Mouse (Mus musculus): Measurements from ENCODE around the gene Tmigd3. TPM values are rescaled to one million over a fixed set of nuclear protein-coding genes. Genes with fewer than 3 reads are reported as not detected.

Tmigd3 gene
- polyA plus RNA-seq, 1 experiment from 2014 or later: 0.18 TPM

GRCm38 (mm10) chr3:105893941-105894391, 23.3 kb downstream of the Tmigd3 start:
- Histone ChIP-seq H3K4me3 (ENCODE audit: low read depth, low read length) (no peak overlapping the region), H3K27me3 (replicated peaks; ENCODE audit: control insufficient read depth, insufficient read depth, low read length) (no peaks in the 10 kb centered on the region), H3K4me2 (ENCODE audit: low read length) (no peak overlapping the region), H3K36me3 (ENCODE audit: control insufficient read depth, insufficient read depth, low read length) (no peaks in the 10 kb centered on the region), H3K9ac (ENCODE audit: low read length) (no peak overlapping the region), H3K9me3 (ENCODE audit: control insufficient read depth, low read length) (no peaks in the 10 kb centered on the region), H3K27ac (ENCODE audit: low read depth) (peak overlapping the region; percentile 33; the same call in 1 of the 2 replicates), H3K4me1 (replicated peaks; ENCODE audit: control insufficient read depth, insufficient read depth, low read length) (peaks cover 25% of the 10 kb centered on the region)
- 0 out of 2 replicates have a peak, but pooled peaks have one; percentile 19 for ATAC-seq (replicated peaks; ENCODE audit: low FRiP score, low TSS enrichment, low read depth)
- WGBS: 45% methylated on average over 6 of the region's 6 CpGs
- DNase-seq (ENCODE audit: low spot score): peak; percentile 49

- H3K27ac ChIP-seq (ENCODE audit: low read depth): no peak overlapping the region; the same call in 1 of the 2 replicates
- 69% methylated on average over 23 of the region's 23 CpGs for WGBS
- no peaks in the 10 kb centered on the region for H3K27me3 ChIP-seq (replicated peaks; ENCODE audit: control insufficient read depth, insufficient read depth, low read length)
- no peaks in the 10 kb centered on the region for H3K36me3 ChIP-seq (ENCODE audit: control insufficient read depth, insufficient read depth, low read length)
- ATAC-seq (replicated peaks; ENCODE audit: low FRiP score, low TSS enrichment, low read depth) (peak; percentile 65), DNase-seq (ENCODE audit: low spot score) (peak; percentile 88)
- no peaks in the 10 kb centered on the region for H3K9me3 ChIP-seq (ENCODE audit: control insufficient read depth, low read length)
- no peak overlapping the region for H3K9ac ChIP-seq (ENCODE audit: low read length)
- no peak overlapping the region for H3K4me2 ChIP-seq (ENCODE audit: low read length)
- H3K4me3 ChIP-seq (ENCODE audit: low read depth, low read length): no peak overlapping the region
- peaks cover 25% of the 10 kb centered on the region for H3K4me1 ChIP-seq (replicated peaks; ENCODE audit: control insufficient read depth, insufficient read depth, low read length)
Measured at GRCm38 (mm10) chr3:105894601-105895592, 24.2 kb downstream of the Tmigd3 start.

GRCm38 (mm10) chr3:105896811-105897210, 26.1 kb downstream of the Tmigd3 start:
- no peaks in the 10 kb centered on the region for H3K27me3 ChIP-seq (replicated peaks; ENCODE audit: control insufficient read depth, insufficient read depth, low read length)
- H3K27ac ChIP-seq (ENCODE audit: low read depth): no peak overlapping the region
- peaks cover 19% of the 10 kb centered on the region; the same call in 1 of the 2 replicates for H3K4me1 ChIP-seq (replicated peaks; ENCODE audit: control insufficient read depth, insufficient read depth, low read length)
- H3K9ac ChIP-seq (ENCODE audit: low read length): no peak overlapping the region
- no peaks in the 10 kb centered on the region for H3K9me3 ChIP-seq (ENCODE audit: control insufficient read depth, low read length)
- 81% methylated on average over 3 of the region's 3 CpGs for WGBS
- no peak overlapping the region for H3K4me3 ChIP-seq (ENCODE audit: low read depth, low read length)
- ATAC-seq (replicated peaks; ENCODE audit: low FRiP score, low TSS enrichment, low read depth): no peak
- H3K4me2 ChIP-seq (ENCODE audit: low read length): no peak overlapping the region
- no peaks in the 10 kb centered on the region for H3K36me3 ChIP-seq (ENCODE audit: control insufficient read depth, insufficient read depth, low read length)
- no peak for DNase-seq (ENCODE audit: low spot score)

GRCm38 (mm10) chr3:105898325-105898724, 27.6 kb downstream of the Tmigd3 start:
- Histone ChIP-seq H3K4me2 (ENCODE audit: low read length) (no peak overlapping the region), H3K4me3 (ENCODE audit: low read depth, low read length) (no peak overlapping the region), H3K27ac (ENCODE audit: low read depth) (no peak overlapping the region), H3K4me1 (replicated peaks; ENCODE audit: control insufficient read depth, insufficient read depth, low read length) (peaks cover 18% of the 10 kb centered on the region; the same call in 1 of the 2 replicates), H3K9me3 (ENCODE audit: control insufficient read depth, low read length) (no peaks in the 10 kb centered on the region), H3K9ac (ENCODE audit: low read length) (no peak overlapping the region), H3K27me3 (replicated peaks; ENCODE audit: control insufficient read depth, insufficient read depth, low read length) (no peaks in the 10 kb centered on the region), H3K36me3 (ENCODE audit: control insufficient read depth, insufficient read depth, low read length) (no peaks in the 10 kb centered on the region)
- ATAC-seq (replicated peaks; ENCODE audit: low FRiP score, low TSS enrichment, low read depth) (no peak), DNase-seq (ENCODE audit: low spot score) (no peak)
- WGBS: 83% methylated on average over 2 of the region's 2 CpGs

- peaks cover 15% of the 10 kb centered on the region; the same call in 1 of the 2 replicates for H3K4me1 ChIP-seq (replicated peaks; ENCODE audit: control insufficient read depth, insufficient read depth, low read length)
- no peak overlapping the region for H3K4me2 ChIP-seq (ENCODE audit: low read length)
- ATAC-seq (replicated peaks; ENCODE audit: low FRiP score, low TSS enrichment, low read depth) (no peak), DNase-seq (ENCODE audit: low spot score) (no peak)
- WGBS: 89% methylated on average over 11 of the region's 11 CpGs
- H3K9ac ChIP-seq (ENCODE audit: low read length): no peak overlapping the region
- no peaks in the 10 kb centered on the region for H3K9me3 ChIP-seq (ENCODE audit: control insufficient read depth, low read length)
- H3K36me3 ChIP-seq (ENCODE audit: control insufficient read depth, insufficient read depth, low read length): no peaks in the 10 kb centered on the region
- H3K27ac ChIP-seq (ENCODE audit: low read depth): no peak overlapping the region
- H3K4me3 ChIP-seq (ENCODE audit: low read depth, low read length): no peak overlapping the region
- H3K27me3 ChIP-seq (replicated peaks; ENCODE audit: control insufficient read depth, insufficient read depth, low read length): no peaks in the 10 kb centered on the region
Measured at GRCm38 (mm10) chr3:105898861-105899260, 28.2 kb downstream of the Tmigd3 start.

- Histone ChIP-seq H3K27ac (ENCODE audit: low read depth) (no peak overlapping the region), H3K9ac (ENCODE audit: low read length) (no peak overlapping the region), H3K4me1 (replicated peaks; ENCODE audit: control insufficient read depth, insufficient read depth, low read length) (peaks cover 10% of the 10 kb centered on the region; the same call in 1 of the 2 replicates), H3K36me3 (ENCODE audit: control insufficient read depth, insufficient read depth, low read length) (no peaks in the 10 kb centered on the region), H3K4me3 (ENCODE audit: low read depth, low read length) (no peak overlapping the region), H3K4me2 (ENCODE audit: low read length) (no peak overlapping the region), H3K27me3 (replicated peaks; ENCODE audit: control insufficient read depth, insufficient read depth, low read length) (no peaks in the 10 kb centered on the region), H3K9me3 (ENCODE audit: control insufficient read depth, low read length) (no peaks in the 10 kb centered on the region)
- DNase-seq (ENCODE audit: low spot score) (peak; percentile 92), ATAC-seq (replicated peaks; ENCODE audit: low FRiP score, low TSS enrichment, low read depth) (peak; percentile 51; the same call in 1 of the 2 replicates)
- WGBS: 40% methylated on average over 8 of the region's 8 CpGs
Measured at GRCm38 (mm10) chr3:105899394-105900147, 28.9 kb downstream of the Tmigd3 start.

GRCm38 (mm10) chr3:105900266-105900665, 29.6 kb downstream of the Tmigd3 start:
- no peaks in the 10 kb centered on the region for H3K9me3 ChIP-seq (ENCODE audit: control insufficient read depth, low read length)
- no peak overlapping the region for H3K4me2 ChIP-seq (ENCODE audit: low read length)
- no peaks in the 10 kb centered on the region for H3K27me3 ChIP-seq (replicated peaks; ENCODE audit: control insufficient read depth, insufficient read depth, low read length)
- H3K4me3 ChIP-seq (ENCODE audit: low read depth, low read length): no peak overlapping the region
- no peak overlapping the region for H3K27ac ChIP-seq (ENCODE audit: low read depth)
- no peaks in the 10 kb centered on the region for H3K36me3 ChIP-seq (ENCODE audit: control insufficient read depth, insufficient read depth, low read length)
- WGBS: 76% methylated on average over 6 of the region's 6 CpGs
- H3K9ac ChIP-seq (ENCODE audit: low read length): no peak overlapping the region
- ATAC-seq (replicated peaks; ENCODE audit: low FRiP score, low TSS enrichment, low read depth) (no peak), DNase-seq (ENCODE audit: low spot score) (no peak)
- peaks cover 3% of the 10 kb centered on the region; the same call in 1 of the 2 replicates for H3K4me1 ChIP-seq (replicated peaks; ENCODE audit: control insufficient read depth, insufficient read depth, low read length)

GRCm38 (mm10) chr3:105900716-105901115, 30.0 kb downstream of the Tmigd3 start:
- no peaks in the 10 kb centered on the region for H3K27me3 ChIP-seq (replicated peaks; ENCODE audit: control insufficient read depth, insufficient read depth, low read length)
- no peaks in the 10 kb centered on the region for H3K36me3 ChIP-seq (ENCODE audit: control insufficient read depth, insufficient read depth, low read length)
- 86% methylated on average over 3 of the region's 3 CpGs for WGBS
- no peak overlapping the region for H3K4me2 ChIP-seq (ENCODE audit: low read length)
- no peak for ATAC-seq (replicated peaks; ENCODE audit: low FRiP score, low TSS enrichment, low read depth)
- no peak overlapping the region for H3K27ac ChIP-seq (ENCODE audit: low read depth)
- H3K4me1 ChIP-seq (replicated peaks; ENCODE audit: control insufficient read depth, insufficient read depth, low read length): no peaks in the 10 kb centered on the region
- no peaks in the 10 kb centered on the region for H3K9me3 ChIP-seq (ENCODE audit: control insufficient read depth, low read length)
- H3K4me3 ChIP-seq (ENCODE audit: low read depth, low read length): no peak overlapping the region
- DNase-seq (ENCODE audit: low spot score): peak; percentile 2
- H3K9ac ChIP-seq (ENCODE audit: low read length): no peak overlapping the region

Measured in intestine, embryonic 14.5 days (tissue).